Mouse (Mus musculus) hindbrain, embryonic 15.5 days (tissue): ENCODE measurements around the gene Rtl6. TPM values are rescaled to one million over a fixed set of nuclear protein-coding genes. Genes with fewer than 3 reads are reported as not detected.
A peak's percentile ranks its signal among the peaks of the same experiment; 100 is the strongest.

ENCODE experiments used
- ATAC-seq: fragments of 200-750 bp; cut with Nextera tagmentation; 2 replicates; pipeline ENCODE4 v1.8.0; 2017; ENCODE audit warnings: low read depth, moderate number of reproducible peaks, moderate TSS enrichment; ENCODE audit not compliant: low FRiP score
- H3K27ac ChIP-seq: fragments of 300-500 bp; sonication (generic); replicated peaks from 2 replicates; pipeline ENCODE4 v1.5.1; 2015; ENCODE audit warnings: mild to moderate bottlenecking, inconsistent platforms
- H3K27me3 ChIP-seq: fragments of 300-500 bp; sonication (generic); 2 replicates; pipeline ENCODE4 v1.6.1; 2015; ENCODE audit warnings: control low read depth, inconsistent platforms
- H3K36me3 ChIP-seq: fragments of 300-500 bp; sonication (generic); 2 replicates; pipeline ENCODE4 v1.6.1; 2015; ENCODE audit warnings: control low read depth, inconsistent platforms
- H3K4me1 ChIP-seq: fragments of 300-500 bp; sonication (generic); replicated peaks from 2 replicates; pipeline ENCODE4 v1.6.1; 2015; ENCODE audit warnings: control low read depth, inconsistent platforms
- H3K4me2 ChIP-seq: fragments of 300-500 bp; sonication (generic); 2 replicates; pipeline ENCODE4 v1.6.1; 2015; ENCODE audit warnings: moderate library complexity, mild to moderate bottlenecking, inconsistent platforms
- H3K4me3 ChIP-seq: fragments of 300-500 bp; sonication (generic); 2 replicates; pipeline ENCODE4 v1.5.1; 2015; ENCODE audit warnings: mild to moderate bottlenecking, inconsistent platforms
- H3K9ac ChIP-seq: fragments of 300-500 bp; sonication (generic); 2 replicates; pipeline ENCODE4 v1.6.1; 2015; ENCODE audit warnings: inconsistent platforms
- H3K9me3 ChIP-seq: fragments of 300-500 bp; sonication (generic); 2 replicates; pipeline ENCODE4 v1.6.1; 2016; ENCODE audit warnings: control low read depth, inconsistent platforms
- WGBS: fragments of 180-500 bp; shearing (Covaris S2); methylation state at CpG from one replicate; pipeline ENCODE4 v1.1.7; 2015; 5-methylcytosine and 5-hydroxymethylcytosine counted together
- polyA plus RNA-seq: library from polyadenylated mRNA; unstranded; fragments of >200 nt; fragmentation: Nextera tagmentation; extraction: Ambion mirVana; gene quantifications from 2 replicates; pipeline ENCODE4 v1.2.1, GENCODE M21; 2015

The Rtl6 gene
- polyA plus RNA-seq, 1 experiment from 2014 or later, result 66.1 TPM

- Histone ChIP-seq H3K4me2 (no peak overlapping the region), H3K9me3 (no peaks in the 10 kb centered on the region), H3K27ac (no peak overlapping the region), H3K27me3 (no peaks in the 10 kb centered on the region), H3K9ac (no peak overlapping the region), H3K36me3 (no peaks in the 10 kb centered on the region), H3K4me3 (no peak overlapping the region), H3K4me1 (peaks cover 4% of the 10 kb centered on the region; the same call in 1 of the 2 replicates)
- no peak for ATAC-seq
- WGBS, result 85% methylated on average over 1 of the region's 1 CpGs
These were observed 21.0 kb upstream of the Rtl6 start for GRCm38 (mm10) chr15:84578607-84579006.

GRCm38 (mm10) chr15:84577019-84577418 is 19.4 kb upstream of the Rtl6 start:
- 43% methylated on average over 4 of the region's 4 CpGs for WGBS
- Histone ChIP-seq H3K36me3 (no peaks in the 10 kb centered on the region), H3K9me3 (no peaks in the 10 kb centered on the region), H3K27ac (no peak overlapping the region), H3K27me3 (no peaks in the 10 kb centered on the region), H3K4me1 (peaks cover 4% of the 10 kb centered on the region; the same call in 1 of the 2 replicates), H3K9ac (no peak overlapping the region), H3K4me2 (no peak overlapping the region), H3K4me3 (no peak overlapping the region)
- no peak for ATAC-seq

GRCm38 (mm10) chr15:84566568-84567110 is 9.0 kb upstream of the Rtl6 start:
- WGBS, result 62% methylated on average over 17 of the region's 17 CpGs
- Histone ChIP-seq H3K4me1 (no peaks in the 10 kb centered on the region), H3K36me3 (no peaks in the 10 kb centered on the region), H3K9ac (no peak overlapping the region), H3K4me3 (no peak overlapping the region), H3K4me2 (no peak overlapping the region), H3K27ac (no peak overlapping the region), H3K9me3 (no peaks in the 10 kb centered on the region), H3K27me3 (no peaks in the 10 kb centered on the region)
- no peak for ATAC-seq

GRCm38 (mm10) chr15:84561501-84561900 is 3.9 kb upstream of the Rtl6 start:
- H3K4me1 ChIP-seq, result peaks cover 13% of the 10 kb centered on the region
- H3K9ac ChIP-seq, result no peak overlapping the region
- H3K27ac ChIP-seq, result no peak overlapping the region
- H3K36me3 ChIP-seq, result peaks cover 3% of the 10 kb centered on the region
- no peaks in the 10 kb centered on the region; the same call in 1 of the 2 replicates for H3K27me3 ChIP-seq
- no peak overlapping the region for H3K4me2 ChIP-seq
- WGBS, result 78% methylated on average over 2 of the region's 2 CpGs
- H3K4me3 ChIP-seq, result no peak overlapping the region
- H3K9me3 ChIP-seq, result no peaks in the 10 kb centered on the region
- ATAC-seq, result no peak

GRCm38 (mm10) chr15:84556674-84557073 is 949 bp downstream of the Rtl6 start:
- 98% methylated on average over 17 of the region's 17 CpGs for WGBS
- H3K4me3 ChIP-seq, result peak overlapping the region; percentile 65
- H3K4me2 ChIP-seq, result peak overlapping the region; percentile 63
- peaks cover 42% of the 10 kb centered on the region for H3K4me1 ChIP-seq
- peak overlapping the region; percentile 67; the same call in 1 of the 2 replicates for H3K9ac ChIP-seq
- H3K27ac ChIP-seq, result peak overlapping the region; percentile 93; the same call in 1 of the 2 replicates
- peaks cover 20% of the 10 kb centered on the region for H3K36me3 ChIP-seq
- H3K27me3 ChIP-seq, result no peaks in the 10 kb centered on the region; the same call in 1 of the 2 replicates
- H3K9me3 ChIP-seq, result no peaks in the 10 kb centered on the region
- no peak for ATAC-seq

- Histone ChIP-seq H3K36me3 (peaks cover 14% of the 10 kb centered on the region), H3K4me3 (no peak overlapping the region), H3K9me3 (no peaks in the 10 kb centered on the region), H3K4me2 (no peak overlapping the region), H3K27ac (no peak overlapping the region), H3K27me3 (no peaks in the 10 kb centered on the region), H3K9ac (no peak overlapping the region), H3K4me1 (peaks cover 24% of the 10 kb centered on the region)
- no peak for ATAC-seq
- WGBS, result 89% methylated on average over 4 of the region's 4 CpGs
These were observed 6.6 kb downstream of the Rtl6 start for GRCm38 (mm10) chr15:84551065-84551464.

- Histone ChIP-seq H3K9ac (no peak overlapping the region), H3K27me3 (no peaks in the 10 kb centered on the region), H3K4me3 (no peak overlapping the region), H3K27ac (no peak overlapping the region), H3K9me3 (no peaks in the 10 kb centered on the region), H3K36me3 (0 out of 2 replicates have a peak, but pooled peaks cover 2% of the 10 kb centered on the region), H3K4me1 (peaks cover 13% of the 10 kb centered on the region), H3K4me2 (no peak overlapping the region)
- WGBS, result 86% methylated on average over 6 of the region's 6 CpGs
- ATAC-seq, result no peak
These were observed 8.3 kb downstream of the Rtl6 start for GRCm38 (mm10) chr15:84549291-84549797.

GRCm38 (mm10) chr15:84546028-84546427 is 11.6 kb downstream of the Rtl6 start:
- Histone ChIP-seq H3K4me3 (no peak overlapping the region), H3K36me3 (no peaks in the 10 kb centered on the region), H3K9ac (no peak overlapping the region), H3K9me3 (no peaks in the 10 kb centered on the region), H3K27me3 (no peaks in the 10 kb centered on the region), H3K27ac (no peak overlapping the region), H3K4me1 (peaks cover 6% of the 10 kb centered on the region), H3K4me2 (no peak overlapping the region)
- 90% methylated on average over 3 of the region's 3 CpGs for WGBS
- ATAC-seq, result no peak

- no peaks in the 10 kb centered on the region for H3K27me3 ChIP-seq
- ATAC-seq, result no peak
- no peaks in the 10 kb centered on the region for H3K36me3 ChIP-seq
- no peak overlapping the region for H3K9ac ChIP-seq
- H3K27ac ChIP-seq, result no peak overlapping the region
- WGBS, result 58% methylated on average over 5 of the region's 5 CpGs
- no peaks in the 10 kb centered on the region for H3K9me3 ChIP-seq
- no peak overlapping the region for H3K4me3 ChIP-seq
- H3K4me2 ChIP-seq, result no peak overlapping the region
- H3K4me1 ChIP-seq, result peaks cover 6% of the 10 kb centered on the region
These were observed 16.4 kb downstream of the Rtl6 start for GRCm38 (mm10) chr15:84541175-84541574.

- Histone ChIP-seq H3K36me3 (no peaks in the 10 kb centered on the region), H3K27ac (no peak overlapping the region), H3K9me3 (no peaks in the 10 kb centered on the region), H3K9ac (no peak overlapping the region), H3K4me3 (no peak overlapping the region), H3K27me3 (no peaks in the 10 kb centered on the region), H3K4me2 (no peak overlapping the region), H3K4me1 (no peaks in the 10 kb centered on the region)
- WGBS, result 84% methylated on average over 15 of the region's 15 CpGs
- ATAC-seq, result no peak
These were observed 18.5 kb downstream of the Rtl6 start for GRCm38 (mm10) chr15:84538974-84539588.

GRCm38 (mm10) chr15:84537117-84537516 is 20.5 kb downstream of the Rtl6 start:
- Histone ChIP-seq H3K27ac (no peak overlapping the region), H3K9me3 (no peaks in the 10 kb centered on the region), H3K9ac (no peak overlapping the region), H3K4me3 (no peak overlapping the region), H3K4me1 (peaks cover 5% of the 10 kb centered on the region), H3K4me2 (no peak overlapping the region), H3K36me3 (no peaks in the 10 kb centered on the region), H3K27me3 (no peaks in the 10 kb centered on the region)
- ATAC-seq, result no peak
- WGBS, result 90% methylated on average over 10 of the region's 10 CpGs

- no peaks in the 10 kb centered on the region for H3K36me3 ChIP-seq
- H3K4me3 ChIP-seq, result no peak overlapping the region
- H3K4me2 ChIP-seq, result no peak overlapping the region
- no peaks in the 10 kb centered on the region for H3K9me3 ChIP-seq
- ATAC-seq, result no peak
- H3K9ac ChIP-seq, result no peak overlapping the region
- peaks cover 10% of the 10 kb centered on the region for H3K4me1 ChIP-seq
- 93% methylated on average over 9 of the region's 9 CpGs for WGBS
- no peak overlapping the region for H3K27ac ChIP-seq
- H3K27me3 ChIP-seq, result no peaks in the 10 kb centered on the region
These were observed 21.0 kb downstream of the Rtl6 start for GRCm38 (mm10) chr15:84536611-84537010.
